Mouse (Mus musculus) macrophage (primary cell): ENCODE data around the gene Phyhd1. TPM values are rescaled to one million over a fixed set of nuclear protein-coding genes. Genes with fewer than 3 reads are reported as not detected.
A peak's percentile ranks its signal among the peaks of the same experiment; 100 is the strongest.

Source experiments
- H3K27ac ChIP-seq: fragments of 350-480 bp; formaldehyde crosslinking; 2 replicates; pipeline ENCODE4 v1.9.0; 2021
- H3K36me3 ChIP-seq: fragments of 350-480 bp; formaldehyde crosslinking; 2 replicates; pipeline ENCODE4 v1.9.0; 2021; ENCODE audit errors: inconsistent target
- H3K4me3 ChIP-seq: fragments of 350-480 bp; formaldehyde crosslinking; 2 replicates; pipeline ENCODE4 v1.9.0; 2021; ENCODE audit errors: inconsistent target
- H3K79me2 ChIP-seq: fragments of 350-480 bp; formaldehyde crosslinking; 2 replicates; pipeline ENCODE4 v1.9.0; 2021; ENCODE audit errors: inconsistent target
- WGBS: methylation state at CpG from one replicate; pipeline ENCODE4 v1.1.7; 2026; ENCODE audit warnings: inconsistent platforms; ENCODE audit not compliant: missing documents; 5-methylcytosine and 5-hydroxymethylcytosine counted together
- polyA plus RNA-seq: library from polyadenylated mRNA; stranded (reverse); fragments of 250-400 nt; gene quantifications from 3 replicates; pipeline ENCODE4 v1.2.4, GENCODE M21; 2018; ENCODE audit warnings: inconsistent platforms

The Phyhd1 gene
- polyA plus RNA-seq, 1 experiment from 2014 or later: 8.0 TPM

DNA sequence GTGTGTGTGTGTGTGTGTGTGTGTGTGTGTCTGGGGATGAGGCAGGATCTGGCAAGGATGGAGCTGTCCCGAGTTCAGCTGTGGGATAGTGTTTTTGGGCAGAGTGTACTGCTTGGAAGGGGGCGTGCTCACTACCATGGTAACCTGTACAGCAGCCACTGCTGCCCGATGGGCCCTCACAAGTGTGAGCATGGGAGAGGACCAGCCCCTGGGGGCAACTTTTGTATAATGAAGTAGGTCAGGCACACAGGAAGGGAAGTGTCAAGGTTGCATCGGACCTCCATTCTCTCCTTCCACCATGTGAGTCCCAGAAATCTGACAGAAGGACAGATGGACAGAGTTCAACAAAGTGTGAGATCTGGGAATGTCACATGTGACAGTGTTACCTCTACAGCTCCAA is 18.3 kb upstream of the Phyhd1 start:
- WGBS: 81% methylated on average over 4 of the region's 4 CpGs
- peaks cover 8% of the 10 kb centered on the region; the same call in 1 of the 2 replicates for H3K36me3 ChIP-seq
- H3K4me3 ChIP-seq: no peak overlapping the region
- peaks cover 84% of the 10 kb centered on the region; the same call in 1 of the 2 replicates for H3K79me2 ChIP-seq
- no peak overlapping the region for H3K27ac ChIP-seq

DNA sequence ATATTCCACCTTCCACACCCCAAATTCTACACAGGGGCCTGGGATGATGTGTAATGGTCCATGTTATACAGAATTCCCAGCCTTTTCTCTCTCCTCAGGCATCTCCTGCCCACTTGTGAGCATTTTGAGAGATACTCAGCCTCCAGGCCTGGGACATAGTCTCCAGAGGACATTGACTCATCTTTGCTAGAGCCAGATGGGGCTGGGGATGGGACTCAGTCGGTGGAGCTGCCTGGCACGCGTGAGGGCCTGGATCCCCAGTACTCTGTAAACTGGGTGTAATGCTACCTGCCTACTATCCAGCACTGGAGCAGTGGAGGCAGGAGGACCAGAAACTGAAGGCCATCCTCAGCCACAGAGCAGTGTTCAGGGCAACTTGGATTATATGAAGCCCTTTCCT is 16.8 kb upstream of the Phyhd1 start:
- 95% methylated on average over 3 of the region's 3 CpGs for WGBS
- H3K27ac ChIP-seq: no peak overlapping the region
- no peak overlapping the region for H3K4me3 ChIP-seq
- H3K79me2 ChIP-seq: peaks cover 78% of the 10 kb centered on the region; the same call in 1 of the 2 replicates
- H3K36me3 ChIP-seq: peaks cover 8% of the 10 kb centered on the region; the same call in 1 of the 2 replicates

DNA sequence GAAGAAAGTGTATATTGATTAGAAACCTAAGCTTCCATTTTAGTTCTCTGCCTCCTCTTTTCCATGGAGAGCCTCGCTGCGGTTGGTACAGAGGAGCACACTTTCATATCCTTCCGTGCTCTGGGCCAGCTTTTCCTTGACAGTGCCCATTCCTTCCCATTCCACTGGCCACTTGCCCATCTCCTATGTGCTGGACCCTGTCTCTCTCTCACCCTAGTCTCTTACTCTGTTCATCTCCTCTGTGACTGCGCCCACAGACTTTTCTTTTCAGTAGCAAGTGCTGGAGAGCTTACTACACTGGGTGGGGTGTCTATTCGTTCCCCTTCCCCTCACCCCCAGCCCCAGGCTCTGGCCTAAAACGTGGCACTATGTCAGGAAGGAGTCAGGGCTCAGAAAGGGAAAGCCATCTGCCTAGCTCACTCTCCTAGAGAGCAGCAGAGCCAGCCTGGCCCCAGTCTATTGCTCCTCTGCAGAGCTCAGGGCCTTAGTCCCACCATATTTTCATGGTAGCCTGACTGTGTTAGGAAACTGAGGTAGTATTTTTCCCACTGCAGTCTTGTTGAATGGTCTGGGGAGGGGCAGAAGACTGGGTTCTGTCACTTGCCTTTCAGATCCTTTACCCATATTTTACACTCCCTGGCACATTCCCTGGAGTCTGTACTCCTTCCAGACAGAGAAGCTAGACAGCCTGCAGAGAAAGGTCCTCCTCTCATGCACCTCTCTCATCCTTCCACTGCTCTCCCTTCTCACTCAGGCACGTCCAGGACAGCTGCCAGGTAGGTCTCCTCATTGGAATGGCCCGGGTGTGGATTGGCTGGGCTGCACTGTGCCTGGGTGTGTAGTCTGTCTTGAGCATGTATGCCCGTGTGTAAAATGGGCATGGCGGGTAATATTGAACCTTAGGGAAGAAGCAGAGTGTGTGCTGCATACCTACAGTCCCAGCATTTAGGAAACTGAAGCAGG is 15.6 kb upstream of the Phyhd1 start:
- WGBS: 88% methylated on average over 10 of the region's 10 CpGs
- H3K36me3 ChIP-seq: peaks cover 15% of the 10 kb centered on the region; the same call in 1 of the 2 replicates
- H3K4me3 ChIP-seq: no peak overlapping the region
- H3K27ac ChIP-seq: no peak overlapping the region
- H3K79me2 ChIP-seq: peaks cover 66% of the 10 kb centered on the region; the same call in 1 of the 2 replicates

DNA sequence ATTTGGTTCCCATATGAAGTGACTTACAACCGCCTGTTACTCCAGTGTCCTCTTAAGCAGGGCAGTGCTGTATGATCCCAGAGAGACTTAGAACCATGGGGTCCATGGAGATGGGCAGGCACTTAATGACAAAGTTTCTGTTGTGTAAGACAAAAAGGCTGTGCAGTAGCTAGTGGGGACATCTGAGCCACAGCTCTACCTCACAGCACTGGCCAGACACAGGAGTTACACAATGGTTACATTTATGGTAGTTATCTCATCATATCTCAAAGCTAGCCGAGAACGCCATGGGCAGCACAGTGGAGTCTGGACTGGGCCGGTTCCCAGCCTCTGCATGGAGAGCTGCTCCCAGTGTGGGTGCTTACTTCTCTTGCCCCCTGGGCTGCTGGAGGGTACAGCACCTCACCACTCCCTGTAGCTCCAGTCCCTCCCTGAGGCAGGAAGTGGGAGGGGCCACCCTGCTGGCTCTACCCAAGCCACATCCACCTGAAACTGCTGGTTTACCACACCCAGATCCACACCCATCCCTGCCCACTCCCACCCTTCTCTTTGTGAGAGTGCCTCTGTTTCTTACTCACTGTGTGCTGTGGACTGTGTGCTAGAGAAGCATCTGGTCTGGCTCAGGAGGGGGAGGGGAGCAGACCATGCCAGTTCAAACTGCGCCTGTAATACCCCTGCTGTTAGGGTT is 14.4 kb upstream of the Phyhd1 start:
- Histone ChIP-seq H3K79me2 (peaks cover 56% of the 10 kb centered on the region; the same call in 1 of the 2 replicates), H3K36me3 (peaks cover 26% of the 10 kb centered on the region; the same call in 1 of the 2 replicates), H3K27ac (no peak overlapping the region), H3K4me3 (no peak overlapping the region)
- 55% methylated on average over 5 of the region's 5 CpGs for WGBS

DNA sequence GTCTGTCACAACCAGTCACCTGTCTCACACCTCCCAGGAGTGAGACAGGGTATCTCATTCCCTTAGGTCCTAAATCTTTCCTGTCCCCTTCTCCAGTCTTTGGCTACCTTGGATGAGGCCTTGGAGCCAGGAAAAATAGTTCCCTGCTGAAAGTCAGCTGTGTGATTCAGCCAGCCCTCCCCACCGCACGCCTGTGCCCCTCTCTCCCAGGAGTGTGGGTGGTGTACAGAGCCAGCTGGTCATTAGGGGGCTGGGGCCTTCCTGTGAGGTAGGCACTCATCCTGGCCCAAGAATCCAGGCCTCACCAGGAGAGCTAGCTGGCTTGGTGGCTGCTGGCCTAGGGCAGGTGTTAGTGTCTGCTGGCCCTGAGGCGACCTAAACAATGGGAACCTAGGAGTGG is 13.5 kb upstream of the Phyhd1 start:
- Histone ChIP-seq H3K4me3 (no peak overlapping the region), H3K36me3 (peaks cover 33% of the 10 kb centered on the region; the same call in 1 of the 2 replicates), H3K27ac (no peak overlapping the region), H3K79me2 (peaks cover 55% of the 10 kb centered on the region; the same call in 1 of the 2 replicates)
- WGBS: 100% methylated on average over 3 of the region's 3 CpGs

DNA sequence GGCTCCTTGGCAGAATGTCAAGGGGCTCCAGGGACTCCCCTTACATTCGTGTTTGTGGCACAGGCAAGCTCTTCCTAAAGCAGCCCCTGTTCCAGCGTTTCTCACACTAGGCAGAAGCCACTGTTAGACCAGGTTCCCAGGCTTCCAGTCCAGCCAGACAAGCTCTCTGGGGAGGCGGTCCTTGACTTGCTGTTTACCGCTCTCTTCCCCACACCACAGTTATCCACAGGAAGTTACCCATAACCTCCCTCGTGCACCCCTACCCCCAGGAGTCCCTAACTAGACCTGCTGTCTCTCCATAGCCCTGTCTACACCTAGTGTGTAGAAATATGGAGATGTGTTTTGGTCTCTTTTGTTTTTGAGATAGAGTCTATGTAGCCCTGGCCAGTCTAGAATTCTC is 12.2 kb upstream of the Phyhd1 start:
- 31% methylated on average over 5 of the region's 5 CpGs for WGBS
- Histone ChIP-seq H3K27ac (no peak overlapping the region), H3K79me2 (peaks cover 55% of the 10 kb centered on the region; the same call in 1 of the 2 replicates), H3K36me3 (peaks cover 33% of the 10 kb centered on the region; the same call in 1 of the 2 replicates), H3K4me3 (no peak overlapping the region)

DNA sequence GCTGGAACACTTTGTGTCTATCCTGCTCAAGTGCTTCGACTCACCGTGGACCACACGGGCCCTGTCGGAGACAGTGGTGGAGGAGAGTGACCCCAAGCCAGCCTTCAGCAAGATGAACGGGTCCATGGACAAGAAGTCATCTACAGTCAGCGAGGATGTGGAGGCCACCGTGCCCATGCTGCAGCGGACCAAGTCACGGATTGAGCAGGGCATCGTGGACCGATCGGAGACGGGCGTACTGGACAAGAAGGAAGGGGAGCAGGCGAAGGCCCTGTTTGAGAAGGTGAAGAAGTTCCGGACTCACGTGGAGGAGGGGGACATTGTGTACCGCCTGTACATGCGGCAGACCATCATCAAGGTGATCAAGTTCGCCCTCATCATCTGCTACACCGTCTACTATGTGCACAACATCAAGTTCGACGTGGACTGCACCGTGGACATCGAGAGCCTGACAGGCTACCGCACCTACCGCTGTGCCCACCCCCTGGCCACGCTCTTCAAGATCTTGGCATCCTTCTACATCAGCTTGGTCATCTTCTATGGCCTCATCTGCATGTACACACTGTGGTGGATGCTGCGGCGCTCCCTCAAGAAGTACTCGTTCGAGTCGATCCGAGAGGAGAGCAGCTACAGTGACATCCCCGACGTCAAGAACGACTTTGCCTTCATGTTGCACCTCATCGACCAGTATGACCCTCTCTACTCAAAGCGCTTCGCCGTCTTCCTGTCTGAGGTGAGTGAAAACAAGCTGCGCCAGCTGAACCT is 10.2 kb upstream of the Phyhd1 start:
- H3K79me2 ChIP-seq: peaks cover 57% of the 10 kb centered on the region; the same call in 1 of the 2 replicates
- H3K27ac ChIP-seq: no peak overlapping the region
- H3K36me3 ChIP-seq: peaks cover 26% of the 10 kb centered on the region; the same call in 1 of the 2 replicates
- no peak overlapping the region for H3K4me3 ChIP-seq
- 96% methylated on average over 41 of the region's 42 CpGs for WGBS

DNA sequence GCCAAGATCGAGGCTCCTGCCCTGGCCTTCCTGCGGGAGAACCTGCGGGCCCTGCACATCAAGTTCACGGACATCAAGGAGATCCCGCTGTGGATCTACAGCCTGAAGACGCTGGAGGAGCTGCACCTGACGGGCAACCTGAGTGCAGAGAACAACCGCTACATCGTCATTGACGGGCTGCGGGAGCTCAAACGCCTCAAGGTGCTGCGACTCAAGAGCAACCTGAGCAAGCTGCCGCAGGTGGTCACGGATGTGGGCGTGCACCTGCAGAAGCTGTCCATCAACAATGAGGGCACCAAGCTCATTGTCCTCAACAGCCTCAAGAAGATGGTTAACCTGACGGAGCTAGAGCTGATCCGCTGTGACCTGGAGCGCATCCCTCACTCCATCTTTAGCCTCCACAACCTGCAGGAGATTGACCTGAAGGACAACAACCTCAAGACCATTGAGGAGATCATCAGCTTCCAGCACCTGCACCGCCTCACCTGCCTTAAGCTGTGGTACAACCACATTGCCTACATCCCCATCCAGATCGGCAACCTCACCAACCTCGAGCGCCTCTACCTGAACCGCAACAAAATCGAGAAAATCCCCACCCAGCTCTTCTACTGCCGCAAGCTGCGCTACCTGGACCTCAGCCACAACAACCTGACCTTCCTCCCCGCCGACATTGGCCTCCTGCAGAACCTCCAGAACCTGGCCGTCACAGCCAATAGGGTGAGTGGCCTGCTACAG is 9.2 kb upstream of the Phyhd1 start:
- WGBS: 93% methylated on average over 29 of the region's 30 CpGs
- Histone ChIP-seq H3K36me3 (peaks cover 26% of the 10 kb centered on the region; the same call in 1 of the 2 replicates), H3K27ac (no peak overlapping the region), H3K79me2 (peaks cover 56% of the 10 kb centered on the region; the same call in 1 of the 2 replicates), H3K4me3 (no peak overlapping the region)

DNA sequence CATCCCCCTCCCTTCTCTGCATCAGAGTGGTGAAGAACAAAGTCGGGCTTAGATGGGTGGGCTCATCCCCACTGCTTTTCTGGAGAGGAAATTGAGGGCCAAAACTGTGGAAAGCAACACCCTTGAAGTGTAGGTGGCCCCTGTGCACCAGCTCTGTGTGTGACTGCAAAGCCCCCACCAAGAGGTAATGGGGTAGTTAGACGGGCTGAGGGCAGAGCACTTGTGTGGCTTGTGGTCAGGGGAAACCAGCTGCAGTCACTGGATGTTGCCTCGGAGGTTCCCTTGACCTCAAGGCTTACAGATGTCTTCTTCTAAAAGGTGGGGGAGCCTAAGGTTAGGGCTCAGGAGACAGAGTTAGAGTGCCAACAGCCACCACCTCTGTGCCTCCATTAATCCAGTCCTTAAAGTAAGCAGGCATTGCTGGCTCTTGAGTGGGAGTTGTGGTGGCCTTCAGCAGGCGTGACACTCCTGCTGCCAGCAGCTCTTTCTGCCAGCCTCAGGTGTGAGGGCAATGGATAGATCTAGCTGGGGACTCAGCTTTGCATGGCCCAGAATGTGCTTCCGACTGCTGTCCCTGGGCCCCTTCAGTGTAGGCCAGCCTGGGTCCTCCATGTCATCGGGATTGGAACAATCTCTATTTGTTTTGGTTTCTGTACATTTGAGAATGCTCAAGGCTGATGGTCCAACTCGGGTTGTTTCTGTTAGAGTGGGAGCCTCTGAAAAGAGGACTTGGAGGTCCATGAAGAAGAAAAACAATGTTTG is 8.1 kb upstream of the Phyhd1 start:
- Histone ChIP-seq H3K4me3 (no peak overlapping the region), H3K79me2 (peaks cover 46% of the 10 kb centered on the region; the same call in 1 of the 2 replicates), H3K27ac (no peak overlapping the region), H3K36me3 (peaks cover 32% of the 10 kb centered on the region; the same call in 1 of the 2 replicates)
- WGBS: 35% methylated on average over 7 of the region's 7 CpGs

DNA sequence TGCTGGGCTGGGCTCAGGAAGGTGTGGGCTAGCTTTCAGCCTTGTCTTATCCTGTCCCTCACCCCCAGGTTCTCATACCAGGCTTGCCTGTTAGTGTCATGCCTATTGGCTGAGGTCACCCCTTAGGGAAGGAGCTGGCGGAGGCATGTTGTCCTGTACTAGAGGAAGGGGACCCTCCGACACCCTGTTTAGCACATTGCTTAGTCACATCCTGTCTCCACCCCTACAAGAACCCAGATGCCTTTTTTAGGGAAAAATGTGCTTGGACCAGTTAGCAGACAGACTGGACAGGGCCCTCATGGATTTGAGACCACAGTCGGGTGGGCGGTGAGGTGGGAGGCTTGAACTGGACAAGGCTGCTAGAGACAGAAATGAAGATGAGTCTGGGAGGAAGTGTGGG is 7.4 kb upstream of the Phyhd1 start:
- Histone ChIP-seq H3K79me2 (peaks cover 42% of the 10 kb centered on the region; the same call in 1 of the 2 replicates), H3K4me3 (no peak overlapping the region), H3K27ac (peak overlapping the region; percentile 12; the same call in 1 of the 2 replicates), H3K36me3 (peaks cover 38% of the 10 kb centered on the region; the same call in 1 of the 2 replicates)
- WGBS: 47% methylated on average over 4 of the region's 4 CpGs

DNA sequence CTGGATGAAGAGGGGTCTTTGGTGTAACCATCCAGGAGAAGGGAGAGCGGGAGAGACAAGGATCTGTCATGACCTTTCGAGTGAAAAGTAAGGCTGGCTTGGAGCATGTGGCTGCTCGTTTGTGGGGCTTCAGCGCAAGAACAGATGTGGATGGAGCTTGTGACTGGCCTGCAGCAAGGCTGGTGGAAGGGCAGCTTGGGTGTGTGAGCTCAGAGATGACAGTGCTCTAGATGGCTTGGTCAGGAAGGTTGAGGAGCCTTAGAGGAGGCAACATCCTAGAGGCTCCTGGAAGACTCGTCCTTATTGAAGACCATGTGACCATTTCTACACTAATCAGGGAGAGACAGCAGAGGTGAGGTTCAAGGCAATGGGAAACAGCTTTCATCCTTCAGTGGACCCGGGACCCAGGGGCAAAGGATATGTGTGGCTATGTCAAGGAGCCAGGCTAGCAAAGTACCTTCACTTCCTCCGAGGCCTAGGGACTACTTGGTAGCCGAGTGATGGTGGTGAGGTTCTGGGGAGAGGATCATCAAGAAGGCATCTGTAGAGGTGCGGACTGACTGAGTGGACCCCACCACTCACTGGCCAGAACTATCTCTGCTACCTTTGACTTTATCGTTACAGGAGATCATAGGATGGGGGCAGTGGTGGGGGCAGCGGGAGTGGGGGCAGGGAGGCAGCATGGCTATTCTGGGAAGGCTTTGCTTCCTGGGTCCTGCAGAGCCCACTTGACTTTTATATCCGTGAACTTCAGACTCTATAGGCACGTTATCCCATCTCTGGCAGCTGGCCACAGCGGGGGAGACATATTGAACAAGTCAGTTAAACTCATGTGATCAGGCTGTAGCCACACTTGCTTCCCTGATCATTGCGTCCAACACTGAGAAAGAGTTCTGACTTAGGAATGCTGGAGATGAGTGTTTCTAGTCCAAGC is 6.6 kb upstream of the Phyhd1 start:
- Histone ChIP-seq H3K36me3 (peaks cover 46% of the 10 kb centered on the region; the same call in 1 of the 2 replicates), H3K79me2 (peaks cover 42% of the 10 kb centered on the region; the same call in 1 of the 2 replicates), H3K4me3 (no peak overlapping the region), H3K27ac (peak overlapping the region; percentile 12; the same call in 1 of the 2 replicates)
- WGBS: 92% methylated on average over 15 of the region's 15 CpGs
